Mouse (Mus musculus): ENCODE results near the gene Arid1b. TPM values are rescaled to one million over a fixed set of nuclear protein-coding genes. Genes with fewer than 3 reads are reported as not detected.

Arid1b gene
- polyA plus RNA-seq, 1 experiment from 2014 or later, result 10.5 TPM

GRCm38 (mm10) chr17:4967201-4967600 is 26.9 kb upstream of the Arid1b start:
- no peak overlapping the region for H3K27ac ChIP-seq (ENCODE audit: low read length)
- H3K27me3 ChIP-seq (ENCODE audit: control insufficient read depth, insufficient read depth, low read length), result no peaks in the 10 kb centered on the region
- no peak overlapping the region for H3K4me3 ChIP-seq (replicated peaks; ENCODE audit: low read length)
- H3K4me2 ChIP-seq (ENCODE audit: low read depth, low read length), result no peak overlapping the region
- no peaks in the 10 kb centered on the region for H3K36me3 ChIP-seq (ENCODE audit: control insufficient read depth, insufficient read depth, low read length)
- H3K4me1 ChIP-seq (ENCODE audit: control insufficient read depth, insufficient read depth, low read length), result no peaks in the 10 kb centered on the region
- no peaks in the 10 kb centered on the region for H3K9me3 ChIP-seq (replicated peaks; ENCODE audit: control insufficient read depth, low read length)
- no peak overlapping the region for H3K9ac ChIP-seq (ENCODE audit: low read length)
- 53% methylated on average over 4 of the region's 4 CpGs for WGBS
- ATAC-seq (ENCODE audit: insufficient read depth, low FRiP score), result no peak

GRCm38 (mm10) chr17:4968035-4968434 is 26.1 kb upstream of the Arid1b start:
- 90% methylated on average over 3 of the region's 3 CpGs for WGBS
- ATAC-seq (ENCODE audit: insufficient read depth, low FRiP score), result no peak
- Histone ChIP-seq H3K27me3 (ENCODE audit: control insufficient read depth, insufficient read depth, low read length) (no peaks in the 10 kb centered on the region), H3K4me3 (replicated peaks; ENCODE audit: low read length) (no peak overlapping the region), H3K9me3 (replicated peaks; ENCODE audit: control insufficient read depth, low read length) (no peaks in the 10 kb centered on the region), H3K4me1 (ENCODE audit: control insufficient read depth, insufficient read depth, low read length) (no peaks in the 10 kb centered on the region), H3K4me2 (ENCODE audit: low read depth, low read length) (no peak overlapping the region), H3K27ac (ENCODE audit: low read length) (no peak overlapping the region), H3K36me3 (ENCODE audit: control insufficient read depth, insufficient read depth, low read length) (no peaks in the 10 kb centered on the region), H3K9ac (ENCODE audit: low read length) (no peak overlapping the region)

DNA sequence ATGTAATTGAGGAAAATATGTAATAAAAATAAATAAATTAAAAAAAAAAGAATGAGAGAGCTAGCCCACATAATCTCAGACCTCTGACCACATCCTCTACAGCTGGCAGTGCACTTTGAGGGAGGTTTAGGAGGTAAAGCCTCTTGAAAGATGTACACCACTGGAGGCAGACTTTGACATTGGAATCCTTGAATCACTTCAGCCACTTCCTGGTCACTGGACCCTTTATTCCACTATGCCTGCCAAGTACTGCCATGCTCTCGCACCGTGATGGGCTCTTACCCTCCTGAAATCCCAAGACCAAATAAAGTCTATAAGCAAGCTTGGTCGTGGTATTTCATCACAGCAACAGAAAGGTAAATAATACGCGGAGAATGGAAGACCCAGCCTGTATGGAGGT is 25.3 kb upstream of the Arid1b start:
- no peak for ATAC-seq (ENCODE audit: insufficient read depth, low FRiP score)
- H3K9ac ChIP-seq (ENCODE audit: low read length), result no peak overlapping the region
- WGBS, result 86% methylated on average over 5 of the region's 5 CpGs

GRCm38 (mm10) chr17:4972261-4972660 is 21.9 kb upstream of the Arid1b start:
- Histone ChIP-seq H3K36me3 (ENCODE audit: control insufficient read depth, insufficient read depth, low read length) (no peaks in the 10 kb centered on the region), H3K4me3 (replicated peaks; ENCODE audit: low read length) (no peak overlapping the region), H3K27ac (ENCODE audit: low read length) (no peak overlapping the region), H3K27me3 (ENCODE audit: control insufficient read depth, insufficient read depth, low read length) (no peaks in the 10 kb centered on the region), H3K4me2 (ENCODE audit: low read depth, low read length) (no peak overlapping the region), H3K9ac (ENCODE audit: low read length) (no peak overlapping the region), H3K9me3 (replicated peaks; ENCODE audit: control insufficient read depth, low read length) (no peaks in the 10 kb centered on the region), H3K4me1 (ENCODE audit: control insufficient read depth, insufficient read depth, low read length) (no peaks in the 10 kb centered on the region)
- no peak for ATAC-seq (ENCODE audit: insufficient read depth, low FRiP score)
- 51% methylated on average over 6 of the region's 6 CpGs for WGBS

More for the DNA sequence above, 25.3 kb upstream of the Arid1b start:
- no peak overlapping the region for H3K4me2 ChIP-seq (ENCODE audit: low read depth, low read length)
- no peaks in the 10 kb centered on the region for H3K9me3 ChIP-seq (replicated peaks; ENCODE audit: control insufficient read depth, low read length)
- H3K27me3 ChIP-seq (ENCODE audit: control insufficient read depth, insufficient read depth, low read length), result no peaks in the 10 kb centered on the region
- H3K27ac ChIP-seq (ENCODE audit: low read length), result no peak overlapping the region
- no peak overlapping the region for H3K4me3 ChIP-seq (replicated peaks; ENCODE audit: low read length)
- no peaks in the 10 kb centered on the region for H3K4me1 ChIP-seq (ENCODE audit: control insufficient read depth, insufficient read depth, low read length)
- no peaks in the 10 kb centered on the region for H3K36me3 ChIP-seq (ENCODE audit: control insufficient read depth, insufficient read depth, low read length)

DNA sequence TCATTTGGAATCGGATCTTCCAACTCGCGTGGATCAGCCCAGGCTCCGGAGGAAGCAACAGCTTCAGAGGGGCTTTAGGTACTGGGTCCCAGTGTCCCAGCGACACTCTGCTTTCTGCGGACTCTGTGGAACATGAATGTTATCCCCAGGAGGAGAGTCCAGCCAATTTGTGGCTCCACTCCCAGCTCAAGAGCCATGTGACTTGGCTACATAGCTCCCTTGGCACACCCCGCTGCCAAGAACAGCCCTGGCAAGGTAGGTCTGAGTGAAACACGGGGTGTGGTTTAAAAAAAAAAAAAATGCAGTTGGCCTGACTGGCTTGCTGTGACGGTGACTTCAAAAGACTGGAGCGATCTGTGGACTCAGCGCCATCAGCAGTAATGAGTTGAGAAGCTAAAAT is 19.4 kb upstream of the Arid1b start:
- Histone ChIP-seq H3K9ac (ENCODE audit: low read length) (no peak overlapping the region), H3K4me3 (replicated peaks; ENCODE audit: low read length) (no peak overlapping the region), H3K9me3 (replicated peaks; ENCODE audit: control insufficient read depth, low read length) (no peaks in the 10 kb centered on the region), H3K27me3 (ENCODE audit: control insufficient read depth, insufficient read depth, low read length) (no peaks in the 10 kb centered on the region), H3K36me3 (ENCODE audit: control insufficient read depth, insufficient read depth, low read length) (no peaks in the 10 kb centered on the region), H3K4me2 (ENCODE audit: low read depth, low read length) (no peak overlapping the region), H3K27ac (ENCODE audit: low read length) (no peak overlapping the region), H3K4me1 (ENCODE audit: control insufficient read depth, insufficient read depth, low read length) (no peaks in the 10 kb centered on the region)
- WGBS, result 59% methylated on average over 11 of the region's 11 CpGs
- ATAC-seq (ENCODE audit: insufficient read depth, low FRiP score), result peak; percentile 89

- Histone ChIP-seq H3K4me1 (ENCODE audit: control insufficient read depth, insufficient read depth, low read length) (no peaks in the 10 kb centered on the region), H3K4me3 (replicated peaks; ENCODE audit: low read length) (no peak overlapping the region), H3K4me2 (ENCODE audit: low read depth, low read length) (no peak overlapping the region), H3K9ac (ENCODE audit: low read length) (no peak overlapping the region), H3K27me3 (ENCODE audit: control insufficient read depth, insufficient read depth, low read length) (no peaks in the 10 kb centered on the region), H3K36me3 (ENCODE audit: control insufficient read depth, insufficient read depth, low read length) (no peaks in the 10 kb centered on the region), H3K27ac (ENCODE audit: low read length) (no peak overlapping the region), H3K9me3 (replicated peaks; ENCODE audit: control insufficient read depth, low read length) (no peaks in the 10 kb centered on the region)
- WGBS, result 81% methylated on average over 7 of the region's 7 CpGs
- ATAC-seq (ENCODE audit: insufficient read depth, low FRiP score), result no peak
Measured at GRCm38 (mm10) chr17:4980151-4980550, 14.0 kb upstream of the Arid1b start.

DNA sequence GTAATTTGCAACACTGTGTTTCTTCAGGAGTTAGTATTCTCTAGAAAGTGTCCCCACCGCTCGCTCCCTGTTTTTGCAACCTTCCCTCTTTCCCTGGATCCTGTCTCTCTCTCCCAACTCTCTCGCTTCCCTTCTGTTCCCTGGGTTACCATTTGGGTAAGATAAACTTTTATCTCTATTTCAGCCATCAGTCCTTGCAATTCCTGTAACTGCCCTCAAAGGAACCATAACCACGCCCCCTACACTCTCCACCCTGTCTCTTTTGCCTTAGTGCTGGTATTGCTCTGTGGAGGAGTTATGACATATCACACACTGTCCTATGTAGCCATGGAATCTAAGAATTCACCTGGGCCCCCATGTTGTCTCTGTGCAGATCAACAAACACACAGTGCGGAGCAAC is 11.3 kb upstream of the Arid1b start:
- Histone ChIP-seq H3K27ac (ENCODE audit: low read length) (no peak overlapping the region), H3K4me2 (ENCODE audit: low read depth, low read length) (no peak overlapping the region), H3K36me3 (ENCODE audit: control insufficient read depth, insufficient read depth, low read length) (no peaks in the 10 kb centered on the region), H3K4me3 (replicated peaks; ENCODE audit: low read length) (no peak overlapping the region), H3K4me1 (ENCODE audit: control insufficient read depth, insufficient read depth, low read length) (no peaks in the 10 kb centered on the region), H3K9ac (ENCODE audit: low read length) (no peak overlapping the region), H3K9me3 (replicated peaks; ENCODE audit: control insufficient read depth, low read length) (no peaks in the 10 kb centered on the region), H3K27me3 (ENCODE audit: control insufficient read depth, insufficient read depth, low read length) (no peaks in the 10 kb centered on the region)
- no peak for ATAC-seq (ENCODE audit: insufficient read depth, low FRiP score)
- WGBS, result 85% methylated on average over 5 of the region's 5 CpGs

DNA sequence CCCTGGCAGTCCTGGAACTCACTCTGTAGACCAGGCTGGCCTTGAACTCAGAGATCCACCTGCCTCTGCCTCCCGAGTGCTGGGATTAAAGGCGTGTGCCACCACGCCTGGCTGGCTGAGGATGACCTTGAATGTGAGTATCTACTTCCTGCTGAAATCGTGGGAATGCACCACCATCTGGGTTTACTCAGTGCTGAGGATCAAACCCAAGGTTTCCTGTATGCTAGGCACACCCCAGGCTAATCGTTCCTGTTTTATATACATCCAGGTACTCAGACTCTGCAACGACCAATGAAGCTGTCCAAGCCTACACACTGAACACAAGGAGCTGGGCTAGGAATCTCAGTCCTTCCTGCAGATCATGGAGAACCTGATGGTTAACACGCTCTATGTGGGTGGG is 9.4 kb upstream of the Arid1b start:
- no peak for ATAC-seq (ENCODE audit: insufficient read depth, low FRiP score)

GRCm38 (mm10) chr17:4990911-4991560 is 3.1 kb upstream of the Arid1b start:
- H3K9ac ChIP-seq (ENCODE audit: low read length), result 0 out of 2 replicates have a peak overlapping the region, but pooled peaks have one; percentile 18
- no peak for ATAC-seq (ENCODE audit: insufficient read depth, low FRiP score)
- H3K4me2 ChIP-seq (ENCODE audit: low read depth, low read length), result peak overlapping the region; percentile 31
- WGBS, result 63% methylated on average over 16 of the region's 16 CpGs
- no peaks in the 10 kb centered on the region for H3K36me3 ChIP-seq (ENCODE audit: control insufficient read depth, insufficient read depth, low read length)
- peak overlapping the region; percentile 73 for H3K27ac ChIP-seq (ENCODE audit: low read length)
- no peak overlapping the region for H3K4me3 ChIP-seq (replicated peaks; ENCODE audit: low read length)
- H3K27me3 ChIP-seq (ENCODE audit: control insufficient read depth, insufficient read depth, low read length), result no peaks in the 10 kb centered on the region
- no peaks in the 10 kb centered on the region for H3K9me3 ChIP-seq (replicated peaks; ENCODE audit: control insufficient read depth, low read length)
- peaks cover 14% of the 10 kb centered on the region; the same call in 1 of the 2 replicates for H3K4me1 ChIP-seq (ENCODE audit: control insufficient read depth, insufficient read depth, low read length)

More for the DNA sequence above, 9.4 kb upstream of the Arid1b start:
- Histone ChIP-seq H3K9ac (ENCODE audit: low read length) (no peak overlapping the region), H3K36me3 (ENCODE audit: control insufficient read depth, insufficient read depth, low read length) (no peaks in the 10 kb centered on the region), H3K4me2 (ENCODE audit: low read depth, low read length) (no peak overlapping the region), H3K27ac (ENCODE audit: low read length) (no peak overlapping the region), H3K9me3 (replicated peaks; ENCODE audit: control insufficient read depth, low read length) (no peaks in the 10 kb centered on the region), H3K27me3 (ENCODE audit: control insufficient read depth, insufficient read depth, low read length) (no peaks in the 10 kb centered on the region), H3K4me3 (replicated peaks; ENCODE audit: low read length) (no peak overlapping the region), H3K4me1 (ENCODE audit: control insufficient read depth, insufficient read depth, low read length) (no peaks in the 10 kb centered on the region)
- WGBS, result 75% methylated on average over 7 of the region's 7 CpGs
